Mouse (Mus musculus): Measurements from ENCODE around the gene Aldh6a1.

Gene Aldh6a1

DNA sequence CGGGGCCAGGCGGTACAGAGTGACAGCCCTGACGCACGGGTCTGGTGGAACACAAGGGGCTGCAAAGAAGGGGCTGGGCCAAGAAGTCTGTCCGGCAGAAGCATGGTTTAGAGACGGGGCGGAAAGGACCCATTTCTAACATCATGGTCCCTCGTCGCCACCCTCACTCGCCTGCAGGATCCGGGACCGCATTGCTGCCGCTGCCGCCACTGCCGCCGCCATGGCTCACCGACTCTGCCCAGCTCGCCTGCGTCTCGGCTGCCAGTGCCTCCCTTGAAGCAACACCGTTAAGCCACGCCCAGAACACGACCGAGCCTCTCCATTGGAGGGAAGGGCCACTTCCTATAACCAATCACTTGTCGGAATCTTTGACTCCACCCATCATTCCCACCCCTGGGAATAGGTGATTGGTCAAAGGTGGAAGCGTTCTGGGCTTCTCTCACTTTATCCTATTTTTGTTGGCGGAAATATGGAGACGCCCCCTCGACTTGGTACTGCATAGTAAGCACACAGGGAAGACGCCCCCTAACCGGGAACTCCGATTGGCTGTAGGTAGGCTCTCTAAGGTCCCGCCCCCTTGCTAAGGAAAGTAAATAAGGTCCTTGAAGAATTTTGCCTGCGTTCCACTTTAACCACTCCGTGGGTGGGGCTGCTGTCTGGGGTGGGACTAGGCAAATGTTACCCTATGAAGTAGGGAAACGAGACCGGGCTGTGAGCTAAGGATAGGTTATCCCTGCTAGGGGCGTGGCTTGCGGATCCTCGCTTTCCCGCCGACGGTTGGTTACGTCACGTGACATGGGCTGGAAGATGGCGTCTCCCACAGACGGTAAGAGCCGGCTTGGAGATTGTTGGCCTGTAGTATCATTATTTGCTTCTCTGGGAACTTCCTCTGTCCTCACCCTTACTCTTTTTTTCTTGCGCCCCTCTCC is at the start of gene Aldh6a1, which contains the start of gene Lin52:
Aldh6a1 (minus strand) TSS at position 287 of the 929 bp plus-strand sequence.
Lin52 (plus strand) TSS at position 705 of the 929 bp plus-strand sequence.
- DNase-seq = peak; percentile 98

DNA sequence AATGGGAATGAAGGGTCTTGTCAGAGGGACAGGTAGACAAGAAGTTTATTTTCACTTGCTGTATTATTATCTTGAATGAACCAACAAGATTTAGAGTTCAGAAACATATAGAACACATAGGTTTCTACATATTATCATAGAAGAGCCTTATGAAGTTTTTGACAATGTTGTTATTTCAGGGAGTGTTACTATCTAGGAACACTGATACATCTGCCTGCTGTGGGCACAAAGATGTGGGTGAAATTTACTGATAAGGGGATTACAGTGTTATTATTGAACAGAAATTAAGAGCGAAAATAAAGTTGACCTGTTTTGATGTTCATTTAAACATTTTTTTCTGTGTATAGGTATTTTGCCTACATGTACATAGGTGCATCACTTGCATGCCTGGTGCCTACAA is 46.0 kb upstream of the Aldh6a1 start:
- no peak for DNase-seq

DNA sequence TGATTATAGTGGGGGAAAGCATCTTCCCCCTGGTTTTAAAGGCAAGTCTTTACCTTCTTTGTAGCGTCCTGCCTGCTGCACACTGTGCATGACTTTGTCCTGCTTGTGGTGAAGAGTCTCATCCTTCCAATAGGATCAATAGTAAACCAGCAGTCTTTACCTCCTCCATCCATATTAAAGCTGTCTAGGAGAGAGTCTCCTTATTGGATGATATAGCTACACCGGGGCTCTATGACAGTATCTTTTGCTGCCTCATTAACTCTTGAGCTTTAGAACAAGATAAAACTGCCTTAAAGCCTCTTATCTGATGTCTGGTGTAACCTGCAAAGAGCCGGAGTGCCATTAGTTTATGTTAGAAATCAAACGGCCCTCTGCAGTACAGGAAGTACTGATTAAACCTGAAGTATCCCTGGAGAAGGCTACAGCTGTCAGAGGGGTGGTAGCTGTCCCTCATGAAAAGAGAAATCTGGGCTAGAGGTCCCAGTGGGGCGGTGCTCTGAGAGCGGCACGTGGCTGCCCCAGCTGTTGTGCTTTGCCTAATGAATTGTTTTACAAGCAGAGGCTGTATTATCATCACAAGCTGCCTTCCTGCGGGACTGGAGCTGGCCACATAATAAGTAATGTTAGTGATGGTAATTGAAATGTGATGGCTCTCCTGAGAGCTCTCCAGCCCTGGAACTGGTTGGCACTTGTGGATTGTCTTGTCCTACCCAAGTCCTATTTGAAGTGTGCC is 36.7 kb upstream of the Aldh6a1 start:
- no peak for DNase-seq

DNA sequence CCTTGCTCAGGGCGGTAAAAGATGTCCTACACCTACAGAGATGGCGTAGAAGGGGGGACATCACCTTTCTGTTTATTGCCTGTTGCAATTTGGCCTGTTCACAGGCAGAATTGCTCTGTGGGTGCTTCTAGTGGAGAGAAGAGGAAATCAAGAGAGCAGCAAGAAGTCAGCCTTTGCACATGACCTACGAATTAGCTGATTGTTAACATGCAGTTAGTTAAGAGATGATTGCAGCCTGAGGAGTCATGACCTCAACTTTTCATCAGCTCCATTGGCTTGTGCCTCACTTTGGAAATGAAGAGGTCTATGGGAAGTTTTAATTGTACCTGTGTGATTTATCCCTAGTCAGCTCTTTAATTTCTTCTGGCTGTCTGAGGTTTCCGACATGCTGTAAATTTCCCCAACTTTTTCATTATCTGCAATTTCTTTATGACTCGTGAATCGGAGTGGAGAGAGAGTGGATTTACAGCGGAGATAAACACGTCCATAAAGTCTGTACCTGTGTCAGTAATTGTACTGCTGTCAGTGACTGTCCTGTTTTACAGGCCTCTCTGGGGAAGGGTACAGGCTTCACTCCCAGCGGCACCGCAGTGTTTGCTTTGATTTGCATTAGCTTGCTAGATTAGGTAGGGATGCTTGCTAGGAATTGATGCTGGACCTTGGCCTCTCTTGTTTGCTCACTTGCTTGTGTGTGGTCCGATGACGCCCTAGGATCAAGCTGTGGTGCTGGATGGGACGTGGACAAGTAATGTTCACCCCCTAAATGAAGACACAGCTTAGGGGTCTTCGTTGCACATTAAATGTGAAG is 32.2 kb upstream of the Aldh6a1 start:
- peak; percentile 34 for DNase-seq

DNA sequence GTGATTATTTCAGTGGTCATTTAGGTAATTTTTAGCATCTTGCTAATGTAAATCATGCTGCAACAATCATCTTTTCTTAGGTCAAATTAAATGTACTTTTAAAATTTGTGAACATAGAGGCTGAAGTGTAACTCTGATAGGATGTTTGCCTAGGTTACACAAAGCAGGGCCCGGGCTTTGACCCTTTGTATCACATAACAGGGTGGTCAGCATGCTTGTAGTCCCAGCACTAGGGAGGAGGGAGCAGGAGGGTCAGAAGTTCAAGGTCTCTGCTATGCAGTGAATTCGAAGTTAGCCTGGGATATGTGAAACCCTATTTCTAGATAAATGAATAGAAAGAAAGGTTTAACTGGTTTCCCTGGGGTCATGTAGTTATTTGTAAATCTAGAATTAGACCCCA is 30.4 kb upstream of the Aldh6a1 start:
- peak; percentile 36 for DNase-seq

DNA sequence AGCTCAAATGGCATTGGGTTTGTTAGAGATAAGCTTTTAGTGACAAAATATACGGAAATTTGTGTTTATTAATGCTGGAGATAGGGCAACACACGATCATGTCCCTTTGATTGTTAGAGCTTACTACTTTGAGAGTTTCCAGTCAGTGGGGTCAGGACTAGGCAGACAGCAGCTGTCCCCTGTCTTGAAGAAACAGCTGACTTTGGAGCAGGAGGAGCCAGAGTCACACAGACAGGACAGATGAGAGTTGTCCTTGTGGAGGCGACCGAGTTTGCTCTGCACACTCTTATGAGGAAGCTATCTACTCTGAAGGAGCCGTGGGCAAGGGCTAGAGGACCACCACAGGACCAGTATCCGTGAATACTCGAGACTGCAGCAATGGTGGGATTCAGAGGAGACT is 28.1 kb upstream of the Aldh6a1 start:
- no peak for DNase-seq

DNA sequence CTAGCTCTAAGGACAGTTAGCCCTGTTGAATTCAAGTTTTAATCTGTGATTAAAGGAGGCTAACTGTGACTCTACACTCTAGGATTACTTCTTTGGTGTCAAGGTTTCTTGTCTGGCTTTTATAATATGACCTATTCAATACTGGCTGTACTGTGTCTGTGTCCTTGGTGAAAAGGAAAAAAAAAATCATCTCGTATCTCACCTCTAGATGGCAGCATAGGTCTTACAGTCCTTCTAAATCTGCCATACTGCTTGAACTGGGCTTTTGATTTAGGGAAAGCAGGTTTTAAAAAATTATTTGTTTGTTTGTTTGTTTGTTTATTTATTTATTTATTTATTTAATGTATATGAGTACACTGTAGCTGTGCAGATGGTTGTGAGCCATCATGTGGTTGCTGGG is 17.9 kb upstream of the Aldh6a1 start:
- no peak for DNase-seq

DNA sequence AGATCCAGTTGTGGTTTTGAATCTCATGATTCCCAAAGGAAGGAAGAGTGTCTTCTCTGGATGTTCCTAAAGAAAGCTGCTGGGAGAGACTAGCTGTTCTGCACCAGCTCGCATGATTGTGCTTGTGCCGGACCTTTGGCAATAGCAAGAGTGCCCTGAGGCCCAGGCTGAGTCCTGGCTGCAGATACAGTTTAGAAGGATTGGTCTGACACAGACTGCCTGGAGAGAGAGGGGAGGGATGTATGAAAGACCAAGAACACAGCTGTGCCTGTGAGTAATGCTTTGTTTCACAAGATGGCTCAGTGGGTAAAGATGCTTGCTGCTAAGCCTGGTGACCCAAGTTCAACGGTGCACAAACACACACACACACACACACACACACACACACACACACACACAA is 12.1 kb upstream of the Aldh6a1 start:
- no peak for DNase-seq

DNA sequence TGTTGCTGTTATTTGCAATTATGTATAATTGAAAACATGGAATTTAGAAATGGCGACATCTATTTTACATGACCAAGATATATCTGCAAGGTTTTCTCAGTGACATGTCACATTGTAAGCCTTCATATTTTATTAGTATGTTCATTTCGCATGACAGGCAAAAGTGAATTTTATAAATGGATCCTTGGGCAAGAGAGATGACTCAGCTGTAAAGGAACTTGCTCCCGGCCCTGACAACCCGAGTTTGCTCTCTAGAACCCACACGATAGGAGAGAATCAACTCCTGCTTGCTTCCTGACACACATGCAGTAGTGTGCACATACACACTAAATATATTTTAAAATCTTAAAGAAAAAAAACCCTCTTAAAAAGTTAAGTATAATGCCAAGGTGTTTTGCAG is 10.6 kb upstream of the Aldh6a1 start:
- no peak for DNase-seq

DNA sequence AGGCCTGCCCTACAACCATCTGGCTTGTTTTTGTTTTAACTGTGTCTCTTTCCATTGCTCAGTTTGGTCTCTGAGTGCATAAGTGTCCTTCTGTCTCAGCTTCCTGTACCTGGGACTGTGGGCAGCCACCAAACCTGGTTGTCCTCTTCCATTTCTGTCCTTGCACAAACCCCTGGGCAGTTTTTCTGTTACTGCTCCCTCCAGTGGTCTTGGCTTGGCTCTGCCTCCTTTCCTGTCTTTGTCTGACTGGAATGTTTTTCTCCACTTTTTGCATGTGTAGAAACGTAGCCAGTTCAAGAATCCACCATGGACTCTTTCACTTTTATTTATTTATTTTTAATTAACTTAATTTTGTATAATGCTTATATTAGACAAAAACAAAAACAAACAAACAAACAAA is 9.0 kb upstream of the Aldh6a1 start:
- DNase-seq = no peak

DNA sequence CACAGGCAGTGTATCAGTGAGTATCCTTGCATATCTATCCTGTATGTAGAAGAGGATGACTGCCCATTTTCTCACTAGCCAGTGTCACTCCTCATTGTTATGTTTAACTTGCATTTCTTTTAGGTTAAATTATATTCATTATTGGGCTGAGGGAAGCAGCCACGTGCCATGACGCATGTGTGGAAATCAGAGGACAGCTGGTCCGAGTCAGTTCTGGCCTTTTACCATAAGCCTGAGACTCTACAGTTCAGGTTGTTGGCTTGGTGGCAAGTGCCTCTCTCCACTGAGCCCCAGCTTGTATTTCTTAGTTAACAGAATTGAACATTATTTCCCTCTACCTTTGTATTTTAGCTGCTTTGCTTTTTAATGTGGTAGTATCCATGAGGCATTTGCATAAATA is 6.1 kb upstream of the Aldh6a1 start:
- no peak for DNase-seq

DNA sequence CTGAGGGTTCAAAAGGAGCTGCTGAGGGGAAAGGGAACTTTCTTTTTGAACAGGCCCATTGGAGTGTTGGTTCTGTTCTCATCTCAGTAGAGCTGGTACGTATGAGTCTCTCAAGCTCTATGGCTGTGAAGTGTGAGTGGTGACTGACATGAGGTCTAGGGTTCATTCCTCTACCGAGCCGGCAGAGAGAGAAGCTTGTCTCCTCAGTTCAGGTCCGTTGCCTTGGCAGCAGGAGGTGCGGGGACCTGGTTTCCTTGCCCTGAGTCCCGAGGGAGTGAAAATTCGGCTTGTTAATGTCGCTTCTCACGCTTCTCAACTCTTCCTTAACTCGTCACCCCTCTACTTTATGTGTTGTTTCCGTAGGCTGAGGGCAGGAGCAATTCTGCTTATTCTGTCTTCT is 997 bp upstream of the Aldh6a1 start:
- peak; percentile 23 for DNase-seq

DNA sequence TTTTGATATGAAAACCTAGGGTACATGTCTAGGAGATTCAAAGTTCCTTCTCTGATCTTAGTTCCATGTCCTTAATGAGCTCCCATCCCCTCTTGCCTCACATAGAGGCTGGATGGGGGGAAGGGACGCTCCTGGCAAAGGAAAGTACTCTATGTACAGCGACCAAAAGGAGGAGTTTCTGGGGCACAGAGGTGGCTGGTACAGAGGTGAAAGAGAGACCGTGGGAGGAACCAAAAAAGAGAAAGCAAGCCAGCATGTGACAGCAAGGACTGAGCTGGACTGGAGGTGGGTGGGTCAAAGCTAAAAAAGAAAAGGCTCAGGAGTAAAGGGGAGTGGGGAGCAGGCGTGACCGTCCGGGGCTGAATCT is 470 bp downstream of the Aldh6a1 start:
- DNase-seq = no peak

DNA sequence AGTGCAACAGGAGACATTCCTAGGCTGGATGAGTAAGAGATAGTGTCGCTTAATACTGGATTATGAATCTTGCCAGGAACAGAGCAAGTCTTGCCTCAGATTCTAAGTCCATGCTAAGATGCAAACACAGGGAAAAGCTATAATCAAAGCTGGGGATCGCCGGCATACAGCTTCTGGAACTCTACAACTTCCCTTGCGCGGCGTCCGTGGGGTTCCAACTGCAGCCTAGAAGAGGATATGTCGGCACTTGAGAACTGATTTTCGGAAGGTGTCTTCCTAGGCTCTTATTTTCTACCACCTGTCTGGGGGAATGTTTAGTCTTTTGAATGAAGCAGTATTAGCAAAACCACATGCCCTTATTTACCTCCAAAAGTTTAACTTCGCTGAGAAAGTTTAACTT is 917 bp downstream of the Aldh6a1 start:
- no peak for DNase-seq

DNA sequence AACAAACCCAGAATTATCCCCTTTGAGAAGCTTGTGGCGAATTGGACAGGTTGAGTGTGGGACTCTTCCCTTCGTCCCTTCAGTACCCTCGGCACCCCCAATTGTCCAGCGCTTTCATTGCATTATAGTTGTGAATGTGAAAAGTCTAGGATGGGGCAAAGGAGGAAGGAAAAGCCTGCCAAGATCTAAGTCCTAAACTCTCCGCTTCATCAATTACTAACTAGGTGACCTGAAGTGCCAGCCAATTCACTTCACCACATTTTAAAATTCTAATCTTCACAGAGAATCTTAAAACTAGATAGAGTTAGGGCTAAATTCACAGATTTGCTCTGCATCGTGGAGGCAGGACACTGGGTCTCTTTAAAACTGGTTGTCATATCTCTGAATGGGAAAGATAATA is 2.6 kb downstream of the Aldh6a1 start:
- no peak for DNase-seq

DNA sequence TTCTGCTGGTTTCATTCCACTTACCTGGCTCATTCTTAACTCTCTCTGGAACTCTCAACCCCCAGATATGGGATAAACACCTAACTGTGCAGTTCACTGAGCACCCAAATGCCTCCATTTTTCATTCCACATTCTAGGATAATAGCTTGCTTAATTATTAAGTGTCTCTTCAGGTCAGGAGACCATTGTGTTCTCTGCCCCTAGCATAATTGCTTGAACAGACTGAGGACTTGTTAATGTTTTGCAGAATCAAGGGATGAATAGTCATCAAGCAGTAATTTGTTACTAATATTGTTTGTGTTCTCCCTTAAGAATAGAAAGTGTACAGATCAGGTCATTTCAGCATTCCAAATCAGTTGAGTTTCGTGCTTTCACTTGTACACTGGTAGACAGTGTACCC is 3.4 kb downstream of the Aldh6a1 start:
- DNase-seq = no peak

DNA sequence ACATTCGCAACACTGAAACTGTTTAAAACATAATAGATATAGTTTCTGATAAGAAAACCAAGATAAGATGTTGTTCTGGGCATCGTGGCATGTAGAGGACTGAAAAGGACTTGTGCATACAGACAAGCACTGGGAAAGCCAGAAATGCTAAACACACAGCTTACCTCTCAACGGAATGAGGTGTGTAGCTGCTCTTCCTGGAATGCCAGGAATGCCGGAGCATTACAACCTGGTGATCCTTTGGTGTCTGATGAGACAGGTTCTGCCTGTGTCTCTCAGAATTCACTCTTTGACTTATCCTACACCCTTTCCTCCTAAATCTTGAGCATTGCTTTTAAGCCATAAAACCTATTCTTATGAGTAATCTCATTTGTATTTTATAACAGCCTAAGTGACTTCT is 8.3 kb downstream of the Aldh6a1 start:
- no peak for DNase-seq

DNA sequence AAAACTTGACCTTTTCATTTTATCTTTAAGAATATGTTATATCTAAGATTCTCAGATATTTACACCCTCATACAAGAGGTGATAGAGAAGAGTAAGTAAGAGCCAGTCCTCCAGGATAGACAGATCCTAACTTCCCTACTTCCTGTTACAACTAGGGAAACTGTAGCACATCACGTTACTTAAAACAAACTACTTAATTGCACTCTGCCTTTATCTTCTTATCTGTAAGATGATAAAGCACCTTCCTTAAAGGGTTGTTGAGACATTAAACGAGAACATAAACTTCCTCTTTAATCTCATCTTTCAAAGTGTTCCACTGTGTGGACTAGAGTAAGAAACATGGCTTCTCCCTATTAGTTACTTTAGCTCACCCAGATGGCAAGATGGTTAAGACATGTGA is 12.1 kb downstream of the Aldh6a1 start:
- DNase-seq = no peak

DNA sequence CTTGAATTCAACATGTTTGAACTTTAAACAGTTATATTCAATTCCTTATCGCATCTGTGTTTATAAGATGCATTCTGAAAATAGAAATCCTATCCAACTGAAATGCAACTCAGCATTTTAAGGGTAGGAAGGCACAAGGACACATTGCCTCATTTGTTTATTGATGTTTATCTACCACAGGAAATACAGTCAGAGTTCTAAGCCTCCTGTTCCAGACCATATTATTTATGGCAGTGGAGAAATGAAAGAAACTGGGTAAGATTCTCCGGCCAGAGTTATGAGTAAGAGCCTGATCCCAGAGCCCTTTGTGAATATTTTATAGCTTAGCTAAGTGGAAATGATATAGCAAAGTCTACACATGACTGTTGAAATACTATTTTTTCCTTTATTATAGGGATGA is 21.0 kb downstream of the Aldh6a1 start:
- no peak for DNase-seq

DNA sequence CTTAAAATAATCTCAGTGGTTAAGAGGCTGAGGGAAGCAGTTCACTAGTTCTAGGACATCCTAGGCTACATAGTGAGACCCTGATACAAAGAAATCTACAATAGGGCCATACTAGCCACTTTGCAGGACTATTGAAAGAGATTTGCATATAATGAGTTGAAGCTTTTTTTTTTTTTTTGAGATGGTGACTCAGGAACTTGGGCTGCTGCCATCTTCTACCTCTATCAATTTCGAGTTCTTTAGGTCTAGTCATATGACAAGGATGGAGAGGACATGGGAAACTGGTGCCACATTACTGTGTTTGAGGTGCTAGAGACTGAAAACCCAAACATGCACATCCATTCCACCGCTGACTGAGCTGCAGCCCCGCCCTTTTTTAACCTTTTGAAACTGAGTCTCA is 26.8 kb downstream of the Aldh6a1 start:
- DNase-seq = no peak

DNA sequence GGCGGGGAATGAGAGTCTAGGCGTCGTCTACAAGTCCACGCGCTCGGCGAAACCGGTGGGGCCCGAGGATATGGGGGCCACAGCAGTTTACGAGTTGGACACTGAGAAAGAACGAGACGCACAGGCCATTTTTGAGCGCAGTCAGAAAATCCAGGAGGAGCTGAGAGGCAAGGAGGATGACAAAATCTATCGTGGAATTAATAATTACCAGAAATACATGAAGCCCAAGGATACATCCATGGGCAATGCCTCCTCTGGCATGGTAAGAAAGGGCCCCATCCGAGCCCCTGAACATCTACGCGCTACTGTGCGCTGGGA is 33.2 kb downstream of the Aldh6a1 start:
- DNase-seq = no peak

DNA sequence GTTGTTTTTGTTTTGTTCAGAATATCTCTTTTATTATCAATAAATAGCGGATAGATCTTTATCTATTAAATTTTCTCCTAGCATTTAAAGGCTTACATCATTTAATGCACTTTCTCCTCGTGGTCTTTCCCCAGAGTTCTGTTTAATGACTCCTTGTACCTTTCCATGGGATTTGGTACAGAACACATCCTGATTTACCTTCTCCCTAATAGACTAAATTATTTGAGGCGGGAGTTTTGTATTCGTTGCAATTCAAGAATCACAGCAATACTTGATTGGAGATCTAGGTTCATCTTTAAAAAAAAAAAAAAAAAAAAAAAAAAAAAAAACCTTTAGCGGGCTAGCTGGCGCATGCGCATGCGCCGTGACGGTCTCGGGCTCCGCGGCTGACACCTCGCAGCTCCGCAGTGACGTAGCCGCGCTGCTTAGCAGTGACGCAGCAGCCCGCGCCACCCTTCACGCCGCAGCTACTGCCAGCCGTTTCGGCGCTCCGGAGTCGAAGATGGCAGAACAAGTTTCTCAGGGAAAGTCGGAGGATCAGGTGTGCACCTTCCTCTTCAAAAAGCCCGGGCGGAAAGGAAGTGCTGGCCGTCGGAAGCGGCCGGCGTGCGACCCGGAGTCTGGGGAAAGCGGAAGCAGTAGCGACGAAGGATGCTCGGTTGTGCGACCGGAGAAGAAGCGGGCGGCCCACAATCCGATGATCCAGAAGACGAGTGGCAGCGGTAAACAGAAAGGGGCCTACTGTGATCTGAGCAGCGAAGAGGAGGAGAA is 33.8 kb downstream of the Aldh6a1 start, which contains the start of gene Rnf113a2:
Rnf113a2 (plus strand) TSS at position 363 of the 771 bp plus-strand sequence.
- DNase-seq = peak; percentile 92
